Mouse (Mus musculus) midbrain, embryonic 13.5 days (tissue): Measurements from ENCODE around the gene Capn13. TPM values are rescaled to one million over a fixed set of nuclear protein-coding genes. Genes with fewer than 3 reads are reported as not detected.
A peak's percentile ranks its signal among the peaks of the same experiment; 100 is the strongest.
"Not testable (repeated sequence)": the region's sequence is repeated elsewhere in the genome, so short reads cannot be mapped to it uniquely, and the experiment has no call there.

Experiments used
- ATAC-seq: fragments of 200-750 bp; cut with Nextera tagmentation; 2 replicates; pipeline ENCODE4 v1.8.0; 2017; ENCODE audit warnings: mild to moderate bottlenecking, moderate TSS enrichment, moderate library complexity
- H3K27ac ChIP-seq: fragments of 300-500 bp; sonication (generic); 2 replicates; pipeline ENCODE4 v1.5.1; 2015; ENCODE audit warnings: inconsistent platforms, mild to moderate bottlenecking, moderate library complexity
- H3K27me3 ChIP-seq: fragments of 300-500 bp; sonication (generic); 2 replicates; pipeline ENCODE4 v1.6.1; 2015; ENCODE audit warnings: mild to moderate bottlenecking, inconsistent platforms
- H3K36me3 ChIP-seq: fragments of 300-500 bp; sonication (generic); 2 replicates; pipeline ENCODE4 v1.6.1; 2015; ENCODE audit warnings: mild to moderate bottlenecking, inconsistent platforms
- H3K4me1 ChIP-seq: fragments of 300-500 bp; sonication (generic); replicated peaks from 2 replicates; pipeline ENCODE4 v1.6.1; 2015; ENCODE audit warnings: inconsistent platforms
- H3K4me2 ChIP-seq: fragments of 300-500 bp; sonication (generic); replicated peaks from 2 replicates; pipeline ENCODE4 v1.6.1; 2015; ENCODE audit warnings: moderate library complexity, mild to moderate bottlenecking, inconsistent platforms
- H3K4me3 ChIP-seq: fragments of 300-500 bp; sonication (generic); replicated peaks from 2 replicates; pipeline ENCODE4 v1.5.1; 2015; ENCODE audit warnings: mild to moderate bottlenecking, inconsistent platforms
- H3K9ac ChIP-seq: fragments of 300-500 bp; sonication (generic); replicated peaks from 2 replicates; pipeline ENCODE4 v1.6.1; 2015; ENCODE audit warnings: mild to moderate bottlenecking, inconsistent platforms
- H3K9me3 ChIP-seq: fragments of 300-500 bp; sonication (generic); 2 replicates; pipeline ENCODE4 v1.6.1; 2016; ENCODE audit warnings: mild to moderate bottlenecking, inconsistent platforms
- WGBS: fragments of 180-500 bp; shearing (Covaris S2); methylation state at CpG from one replicate; pipeline ENCODE4 v1.1.7; 2015; 5-methylcytosine and 5-hydroxymethylcytosine counted together
- polyA plus RNA-seq: library from polyadenylated mRNA; unstranded; fragments of >200 nt; fragmentation: Nextera tagmentation; extraction: Ambion mirVana; gene quantifications from 2 replicates; pipeline ENCODE4 v1.2.1, GENCODE M21; 2015

Gene Capn13
- polyA plus RNA-seq, 1 experiment from 2014 or later, result 0.05 TPM

- H3K9ac ChIP-seq, result no peak overlapping the region
- no peaks in the 10 kb centered on the region for H3K36me3 ChIP-seq
- H3K4me2 ChIP-seq, result peak overlapping the region; percentile 24; the same call in 1 of the 2 replicates
- H3K4me3 ChIP-seq, result no peak overlapping the region
- no peak overlapping the region for H3K27ac ChIP-seq
- peak; percentile 81 for ATAC-seq
- H3K4me1 ChIP-seq, result peaks cover 8% of the 10 kb centered on the region; the same call in 1 of the 2 replicates
- no peaks in the 10 kb centered on the region for H3K27me3 ChIP-seq
- 4% methylated on average over 10 of the region's 10 CpGs for WGBS
- H3K9me3 ChIP-seq, result no peaks in the 10 kb centered on the region
These were observed 98.6 kb downstream of the Capn13 start for GRCm38 (mm10) chr17:73302104-73302503.

- Histone ChIP-seq H3K4me2 (no peak overlapping the region), H3K9ac (no peak overlapping the region), H3K27ac (no peak overlapping the region), H3K36me3 (no peaks in the 10 kb centered on the region), H3K9me3 (no peaks in the 10 kb centered on the region), H3K4me1 (0 out of 2 replicates have a peak, but pooled peaks cover 9% of the 10 kb centered on the region), H3K27me3 (no peaks in the 10 kb centered on the region), H3K4me3 (no peak overlapping the region)
- WGBS, result 45% methylated on average over 15 of the region's 15 CpGs
- peak; percentile 53 for ATAC-seq
These were observed 99.2 kb downstream of the Capn13 start for GRCm38 (mm10) chr17:73301258-73302050.

GRCm38 (mm10) chr17:73300147-73300880 lies 100.4 kb downstream of the Capn13 start:
- no peak overlapping the region for H3K9ac ChIP-seq
- no peak overlapping the region for H3K27ac ChIP-seq
- H3K4me2 ChIP-seq, result no peak overlapping the region
- WGBS, result 75% methylated on average over 7 of the region's 7 CpGs
- H3K36me3 ChIP-seq, result no peaks in the 10 kb centered on the region
- no peaks in the 10 kb centered on the region for H3K27me3 ChIP-seq
- ATAC-seq, result no peak
- 0 out of 2 replicates have a peak, but pooled peaks cover 9% of the 10 kb centered on the region for H3K4me1 ChIP-seq
- H3K4me3 ChIP-seq, result no peak overlapping the region
- H3K9me3 ChIP-seq, result no peaks in the 10 kb centered on the region

GRCm38 (mm10) chr17:73298981-73299380 lies 101.7 kb downstream of the Capn13 start:
- 93% methylated on average over 6 of the region's 6 CpGs for WGBS
- Histone ChIP-seq H3K27ac (no peak overlapping the region), H3K4me3 (no peak overlapping the region), H3K36me3 (no peaks in the 10 kb centered on the region), H3K9ac (no peak overlapping the region), H3K9me3 (no peaks in the 10 kb centered on the region), H3K4me1 (0 out of 2 replicates have a peak, but pooled peaks cover 9% of the 10 kb centered on the region), H3K27me3 (no peaks in the 10 kb centered on the region), H3K4me2 (no peak overlapping the region)
- ATAC-seq, result no peak

- Histone ChIP-seq H3K36me3 (no peaks in the 10 kb centered on the region), H3K4me3 (no peak overlapping the region), H3K27me3 (no peaks in the 10 kb centered on the region), H3K9ac (no peak overlapping the region), H3K4me2 (no peak overlapping the region), H3K27ac (no peak overlapping the region), H3K4me1 (0 out of 2 replicates have a peak, but pooled peaks cover 5% of the 10 kb centered on the region), H3K9me3 (no peaks in the 10 kb centered on the region)
- WGBS, result 41% methylated on average over 4 of the region's 4 CpGs
- ATAC-seq, result peak; percentile 79
These were observed 103.8 kb downstream of the Capn13 start for GRCm38 (mm10) chr17:73296855-73297254.

- 59% methylated on average over 3 of the region's 3 CpGs for WGBS
These were observed 107.4 kb downstream of the Capn13 start for GRCm38 (mm10) chr17:73293237-73293636.

GRCm38 (mm10) chr17:73284301-73284700 lies 116.4 kb downstream of the Capn13 start:
- Histone ChIP-seq H3K9me3 (no peaks in the 10 kb centered on the region), H3K27me3 (no peaks in the 10 kb centered on the region), H3K27ac (no peak overlapping the region), H3K36me3 (no peaks in the 10 kb centered on the region), H3K9ac (no peak overlapping the region), H3K4me1 (no peaks in the 10 kb centered on the region), H3K4me3 (no peak overlapping the region), H3K4me2 (no peak overlapping the region)
- WGBS, result 66% methylated on average over 2 of the region's 2 CpGs
- no peak for ATAC-seq

More at GRCm38 (mm10) chr17:73293237-73293636, 107.4 kb downstream of the Capn13 start:
- no peak overlapping the region for H3K9ac ChIP-seq
- H3K4me2 ChIP-seq, result no peak overlapping the region
- H3K36me3 ChIP-seq, result no peaks in the 10 kb centered on the region
- H3K4me1 ChIP-seq, result 0 out of 2 replicates have a peak, but pooled peaks cover 5% of the 10 kb centered on the region
- H3K27ac ChIP-seq, result no peak overlapping the region
- H3K9me3 ChIP-seq, result no peaks in the 10 kb centered on the region
- H3K4me3 ChIP-seq, result no peak overlapping the region
- no peaks in the 10 kb centered on the region for H3K27me3 ChIP-seq
- ATAC-seq, result no peak

GRCm38 (mm10) chr17:73282702-73283101 lies 118.0 kb downstream of the Capn13 start:
- ATAC-seq, H3K4me2 ChIP-seq, H3K27ac ChIP-seq, H3K4me1 ChIP-seq, H3K9me3 ChIP-seq, H3K9ac ChIP-seq, H3K36me3 ChIP-seq, H3K27me3 ChIP-seq, H3K4me3 ChIP-seq: not testable (repeated sequence)
- WGBS, result 58% methylated on average over 6 of the region's 6 CpGs

- no peak for ATAC-seq
- no peak overlapping the region for H3K9ac ChIP-seq
- no peak overlapping the region for H3K4me2 ChIP-seq
- no peaks in the 10 kb centered on the region for H3K9me3 ChIP-seq
- 89% methylated on average over 4 of the region's 4 CpGs for WGBS
- H3K4me1 ChIP-seq, result no peaks in the 10 kb centered on the region
- no peak overlapping the region for H3K4me3 ChIP-seq
- H3K36me3 ChIP-seq, result no peaks in the 10 kb centered on the region
- H3K27me3 ChIP-seq, result no peaks in the 10 kb centered on the region
- no peak overlapping the region for H3K27ac ChIP-seq
These were observed 122.9 kb downstream of the Capn13 start for GRCm38 (mm10) chr17:73277770-73278169.

- Histone ChIP-seq H3K27ac (no peak overlapping the region), H3K4me3 (no peak overlapping the region), H3K9ac (no peak overlapping the region), H3K4me2 (no peak overlapping the region), H3K4me1 (peaks cover 12% of the 10 kb centered on the region), H3K27me3 (no peaks in the 10 kb centered on the region), H3K9me3 (no peaks in the 10 kb centered on the region), H3K36me3 (no peaks in the 10 kb centered on the region)
- 91% methylated on average over 10 of the region's 10 CpGs for WGBS
- ATAC-seq, result no peak
These were observed 125.6 kb downstream of the Capn13 start for GRCm38 (mm10) chr17:73275066-73275465.

GRCm38 (mm10) chr17:73273809-73274208 lies 126.9 kb downstream of the Capn13 start:
- 88% methylated on average over 7 of the region's 7 CpGs for WGBS
- H3K9ac ChIP-seq, result no peak overlapping the region
- H3K9me3 ChIP-seq, result no peaks in the 10 kb centered on the region
- H3K4me3 ChIP-seq, result no peak overlapping the region
- H3K27ac ChIP-seq, result no peak overlapping the region
- no peaks in the 10 kb centered on the region for H3K36me3 ChIP-seq
- peaks cover 12% of the 10 kb centered on the region for H3K4me1 ChIP-seq
- no peak for ATAC-seq
- H3K27me3 ChIP-seq, result no peaks in the 10 kb centered on the region
- no peak overlapping the region for H3K4me2 ChIP-seq
